Mouse (Mus musculus): ENCODE measurements around the gene Apoa5.
A peak's percentile ranks its signal among the peaks of the same experiment; 100 is the strongest.
"Not testable (repeated sequence)": the region's sequence is repeated elsewhere in the genome, so short reads cannot be mapped to it uniquely, and the experiment has no call there.

Apoa5 gene

GRCm38 (mm10) chr9:46261131-46261530, 7.3 kb upstream of the Apoa5 start:
- DNase-seq (ENCODE audit: low read depth, low spot score): no peak

GRCm38 (mm10) chr9:46269125-46269524, 692 bp downstream of the Apoa5 start:
- no peak for DNase-seq (ENCODE audit: low read depth, low spot score)

- no peak for DNase-seq (ENCODE audit: low read depth, low spot score)
These were observed 2.3 kb downstream of the Apoa5 start for GRCm38 (mm10) chr9:46270782-46271181.

- no peak for DNase-seq (ENCODE audit: low read depth, low spot score)
These were observed 3.6 kb downstream of the Apoa5 start for GRCm38 (mm10) chr9:46272070-46272469.

- DNase-seq (ENCODE audit: low read depth, low spot score): peak; percentile 90
These were observed 4.4 kb downstream of the Apoa5 start, which contains the start of gene Zpr1 for GRCm38 (mm10) chr9:46272677-46273454. Gene Zpr1, plus strand, starts transcription at chr9:46273064.

- DNase-seq (ENCODE audit: low read depth, low spot score): no peak
These were observed 6.1 kb downstream of the Apoa5 start for GRCm38 (mm10) chr9:46274494-46274893.

GRCm38 (mm10) chr9:46282631-46283436, 14.4 kb downstream of the Apoa5 start, which contains the start of gene Bud13:
Gene Bud13, plus strand, starts transcription at chr9:46283008.
- peak; percentile 78 for DNase-seq (ENCODE audit: low read depth, low spot score)

GRCm38 (mm10) chr9:46298381-46298780, 29.9 kb downstream of the Apoa5 start:
- DNase-seq (ENCODE audit: low read depth, low spot score): no peak

- no peak for DNase-seq (ENCODE audit: low read depth, low spot score)
These were observed 33.7 kb downstream of the Apoa5 start for GRCm38 (mm10) chr9:46302142-46302541.

GRCm38 (mm10) chr9:46309121-46309520, 40.7 kb downstream of the Apoa5 start:
- no peak for DNase-seq (ENCODE audit: low read depth, low spot score)

GRCm38 (mm10) chr9:46314507-46314906, 46.1 kb downstream of the Apoa5 start:
- DNase-seq (ENCODE audit: low read depth, low spot score): no peak

GRCm38 (mm10) chr9:46314921-46315320, 46.5 kb downstream of the Apoa5 start:
- no peak for DNase-seq (ENCODE audit: low read depth, low spot score)

GRCm38 (mm10) chr9:46315807-46316365, 47.5 kb downstream of the Apoa5 start:
- no peak for DNase-seq (ENCODE audit: low read depth, low spot score)

GRCm38 (mm10) chr9:46316388-46316787, 48.0 kb downstream of the Apoa5 start:
- no peak for DNase-seq (ENCODE audit: low read depth, low spot score)

GRCm38 (mm10) chr9:46316909-46317308, 48.5 kb downstream of the Apoa5 start:
- no peak for DNase-seq (ENCODE audit: low read depth, low spot score)

- no peak for DNase-seq (ENCODE audit: low read depth, low spot score)
These were observed 49.5 kb downstream of the Apoa5 start for GRCm38 (mm10) chr9:46317957-46318356.

GRCm38 (mm10) chr9:46319886-46320285, 51.5 kb downstream of the Apoa5 start, which contains the start of gene 4931429L15Rik:
Gene 4931429L15Rik, minus strand, starts transcription at chr9:46319986.
- not testable (repeated sequence) for DNase-seq (ENCODE audit: low read depth, low spot score)

- no peak for DNase-seq (ENCODE audit: low read depth, low spot score)
These were observed 52.0 kb downstream of the Apoa5 start for GRCm38 (mm10) chr9:46320461-46320860.
